Mouse (Mus musculus): ENCODE data around the gene Pnrc2. TPM values are rescaled to one million over a fixed set of nuclear protein-coding genes. Genes with fewer than 3 reads are reported as not detected.

Gene Pnrc2
- 194 TPM for polyA plus RNA-seq (2017; shearing (Covaris generic))

GRCm38 (mm10) chr4:135873526-135874202 lies at the start of gene Pnrc2:
Pnrc2 (minus strand) TSS chr4:135873850.

GRCm38 (mm10) chr4:135920304-135921241 lies 46.9 kb upstream of the Pnrc2 start, which contains the start of gene Fuca1:
Fuca1 (plus strand) TSS chr4:135920735.

GRCm38 (mm10) chr4:135895071-135895571 lies 21.5 kb upstream of the Pnrc2 start, which contains the start of gene Cnr2:
Cnr2 (plus strand) TSS chr4:135895394.

GRCm38 (mm10) chr4:135855536-135856222 lies 18.0 kb downstream of the Pnrc2 start, which contains the start of gene Srsf10:
Srsf10 (plus strand) TSS chr4:135855747.

Other genes starting within 250 kb of the Pnrc2 start
- not detected for gene Ifnlr1, start 187.6 kb downstream of the Pnrc2 start, polyA plus RNA-seq (2017; shearing (Covaris generic))
- not detected for gene Il22ra1, start 145.7 kb downstream of the Pnrc2 start, polyA plus RNA-seq (2017; shearing (Covaris generic))
- gene Myom3, start 114.1 kb downstream of the Pnrc2 start, polyA plus RNA-seq (2017; shearing (Covaris generic)) = not detected
- 196 TPM for gene Srsf10, start 18.1 kb downstream of the Pnrc2 start, polyA plus RNA-seq (2017; shearing (Covaris generic))
- 7.5 TPM for gene Cnr2, start 21.5 kb upstream of the Pnrc2 start, polyA plus RNA-seq (2017; shearing (Covaris generic))
- gene Fuca1, start 46.9 kb upstream of the Pnrc2 start, polyA plus RNA-seq (2017; shearing (Covaris generic)) = 74.0 TPM
- 63.8 TPM for gene Hmgcl, start 72.6 kb upstream of the Pnrc2 start, polyA plus RNA-seq (2017; shearing (Covaris generic))
- 13.5 TPM for gene Gale, start 89.9 kb upstream of the Pnrc2 start, polyA plus RNA-seq (2017; shearing (Covaris generic))
- 195 TPM for gene Lypla2, start 98.8 kb upstream of the Pnrc2 start, polyA plus RNA-seq (2017; shearing (Covaris generic))
- 62.4 TPM for gene Pithd1, start 113.4 kb upstream of the Pnrc2 start, polyA plus RNA-seq (2017; shearing (Covaris generic))
- gene Eloa, start 147.9 kb upstream of the Pnrc2 start, polyA plus RNA-seq (2017; shearing (Covaris generic)) = 41.3 TPM
- gene Rpl11, start 179.6 kb upstream of the Pnrc2 start, polyA plus RNA-seq (2017; shearing (Covaris generic)) = 342 TPM